Mouse (Mus musculus) hindbrain, embryonic 14.5 days (tissue): ENCODE measurements at regions not wholly inside any gene's neighbourhood (a gene's known extent, or its start where the extent isn't known, plus 50 kb on each side); places are given as distances from the start of the nearest gene placed in this dataset.
A peak's percentile ranks its signal among the peaks of the same experiment; 100 is the strongest.

Experiments
- ATAC-seq: fragments of 200-750 bp; cut with Nextera tagmentation; 2 replicates; pipeline ENCODE4 v1.8.0; 2017; ENCODE audit warnings: moderate number of reproducible peaks, mild to moderate bottlenecking, moderate TSS enrichment, moderate library complexity; ENCODE audit not compliant: low FRiP score
- DNase-seq: peaks from one replicate; pipeline ENCODE4 v3.0.0-alpha.2; 2015; ENCODE audit warnings: low spot score
- H3K27ac ChIP-seq: fragments of 300-500 bp; sonication (generic); 2 replicates; pipeline ENCODE4 v1.5.1; 2014; ENCODE audit warnings: mild to moderate bottlenecking, moderate library complexity
- H3K27me3 ChIP-seq: fragments of 300-500 bp; sonication (generic); 2 replicates; pipeline ENCODE4 v1.6.1; 2014; ENCODE audit warnings: mild to moderate bottlenecking, low read length, mixed read lengths; ENCODE audit not compliant: control insufficient read depth, insufficient read depth
- H3K36me3 ChIP-seq: fragments of 300-500 bp; sonication (generic); replicated peaks from 2 replicates; pipeline ENCODE4 v1.6.1; 2014; ENCODE audit not compliant: control insufficient read depth, insufficient read depth
- H3K4me1 ChIP-seq: fragments of 300-500 bp; sonication (generic); replicated peaks from 2 replicates; pipeline ENCODE4 v1.6.1; 2014; ENCODE audit warnings: antibody characterized with exemption, low read length, mixed read lengths; ENCODE audit not compliant: control insufficient read depth, insufficient read depth
- H3K4me2 ChIP-seq: fragments of 300-500 bp; sonication (generic); replicated peaks from 2 replicates; pipeline ENCODE4 v1.6.1; 2014; ENCODE audit warnings: mild to moderate bottlenecking, moderate library complexity
- H3K4me3 ChIP-seq: fragments of 300-500 bp; sonication (generic); replicated peaks from 2 replicates; pipeline ENCODE4 v1.5.1; 2014; ENCODE audit warnings: mild to moderate bottlenecking, low read length
- H3K9ac ChIP-seq: fragments of 300-500 bp; sonication (generic); 2 replicates; pipeline ENCODE4 v1.6.1; 2014
- H3K9me3 ChIP-seq: fragments of 300-500 bp; sonication (generic); 2 replicates; pipeline ENCODE4 v1.6.1; 2016; ENCODE audit warnings: low read length; ENCODE audit not compliant: control insufficient read depth
- WGBS: fragments of 180-500 bp; shearing (Covaris S2); extraction: QIAGEN DNeasy Blood & Tissue Kit; methylation state at CpG from one replicate; pipeline ENCODE4 v1.1.7; 2014; 5-methylcytosine and 5-hydroxymethylcytosine counted together

DNA sequence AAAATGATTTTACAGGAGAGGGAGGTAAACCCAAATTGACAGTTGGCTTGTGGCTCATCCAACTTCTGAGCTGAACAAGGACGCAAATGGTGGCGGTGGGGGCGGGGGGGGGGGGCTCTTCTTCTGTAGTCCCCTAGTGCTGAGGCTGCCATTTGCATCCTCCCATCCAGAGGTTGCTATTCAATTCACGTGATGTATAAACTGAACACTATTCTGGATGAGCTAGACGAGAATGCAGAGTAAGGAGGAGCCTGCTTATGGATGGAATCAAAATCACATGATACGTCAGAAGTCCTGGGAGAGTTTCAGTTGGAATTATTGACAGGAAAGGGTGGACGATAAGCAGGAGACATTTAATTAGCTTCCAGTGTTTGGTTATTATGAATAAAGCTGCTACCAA lies 67.3 kb upstream of the Gli3 start:
- DNase-seq, result no peak
- Histone ChIP-seq H3K4me1 (no peaks in the 10 kb centered on the region), H3K9me3 (no peaks in the 10 kb centered on the region), H3K9ac (no peak overlapping the region), H3K4me2 (peak overlapping the region; percentile 29), H3K4me3 (no peak overlapping the region), H3K27ac (no peak overlapping the region), H3K36me3 (no peaks in the 10 kb centered on the region), H3K27me3 (no peaks in the 10 kb centered on the region)
- WGBS, result 18% methylated on average over 7 of the region's 7 CpGs
- ATAC-seq, result peak; percentile 80; the same call in 1 of the 2 replicates

- Histone ChIP-seq H3K4me2 (no peak overlapping the region), H3K4me1 (no peaks in the 10 kb centered on the region), H3K4me3 (no peak overlapping the region), H3K27me3 (no peaks in the 10 kb centered on the region), H3K36me3 (no peaks in the 10 kb centered on the region), H3K27ac (no peak overlapping the region), H3K9ac (no peak overlapping the region), H3K9me3 (no peaks in the 10 kb centered on the region)
- WGBS, result 60% methylated on average over 2 of the region's 2 CpGs
- no peak for ATAC-seq
- DNase-seq, result no peak
These were observed 64.4 kb upstream of the Gli3 start for GRCm38 (mm10) chr13:15398677-15399076.
